Mouse (Mus musculus) spleen, adult 2 months (tissue): ENCODE data around the gene Aff4. TPM values are rescaled to one million over a fixed set of nuclear protein-coding genes. Genes with fewer than 3 reads are reported as not detected.

Source experiments
- DNase-seq, 2 experiments: peaks; one replicate each; pipeline versions ENCODE4 v3.0.0 to v3.0.0-alpha.2; 2012 to 2021; ENCODE audit warnings: low spot score in 2 of 2, low read depth in 1 of 2
- H3K27ac ChIP-seq: fragments of 200-500 bp; 2 replicates; pipeline ENCODE4 v1.5.1; 2012; ENCODE audit warnings: low read length, inconsistent platforms; ENCODE audit not compliant: insufficient read depth
- H3K27me3 ChIP-seq: fragments of 200-500 bp; 2 replicates; pipeline ENCODE4 v1.6.1; 2012; ENCODE audit warnings: mild to moderate bottlenecking, moderate library complexity, low read length, inconsistent platforms; ENCODE audit not compliant: control insufficient read depth, insufficient read depth
- H3K36me3 ChIP-seq: fragments of 200-500 bp; 2 replicates; pipeline ENCODE4 v1.6.1; 2012; ENCODE audit warnings: mild to moderate bottlenecking, low read length, inconsistent platforms; ENCODE audit not compliant: control insufficient read depth, insufficient read depth
- H3K4me1 ChIP-seq: fragments of 200-500 bp; 2 replicates; pipeline ENCODE4 v1.6.1; 2011; ENCODE audit warnings: inconsistent platforms; ENCODE audit not compliant: control insufficient read depth, insufficient read depth, insufficient read length
- H3K4me3 ChIP-seq: fragments of 200-500 bp; 2 replicates; pipeline ENCODE4 v1.5.1; 2011; ENCODE audit warnings: mild to moderate bottlenecking, inconsistent platforms; ENCODE audit not compliant: insufficient read depth, insufficient read length; ENCODE audit errors: extremely low read depth
- CTCF ChIP-seq: fragments of 200-500 bp; IDR thresholded peaks from 2 replicates; pipeline ENCODE4 v1.5.1; 2011; ENCODE audit warnings: mild to moderate bottlenecking, inconsistent platforms; ENCODE audit not compliant: insufficient read depth, insufficient read length, insufficient replicate concordance; ENCODE audit errors: extremely low read depth
- POLR2A ChIP-seq: fragments of 200-500 bp; IDR thresholded peaks from 2 replicates; pipeline ENCODE4 v1.6.1; 2011; ENCODE audit warnings: low read depth, low read length, inconsistent platforms
- WGBS: fragments of 180-500 bp; shearing (Covaris S2); methylation state at CpG from one replicate; pipeline ENCODE4 v1.1.7; 2018; 5-methylcytosine and 5-hydroxymethylcytosine counted together
- polyA plus RNA-seq: library from polyadenylated mRNA; depleted of rRNA; stranded (reverse); fragments of >200 nt; gene quantifications from 2 replicates; pipeline ENCODE4 v1.2.3, GENCODE M21; 2012

Aff4 gene
- polyA plus RNA-seq, 1 experiment: 8.9 TPM

DNA sequence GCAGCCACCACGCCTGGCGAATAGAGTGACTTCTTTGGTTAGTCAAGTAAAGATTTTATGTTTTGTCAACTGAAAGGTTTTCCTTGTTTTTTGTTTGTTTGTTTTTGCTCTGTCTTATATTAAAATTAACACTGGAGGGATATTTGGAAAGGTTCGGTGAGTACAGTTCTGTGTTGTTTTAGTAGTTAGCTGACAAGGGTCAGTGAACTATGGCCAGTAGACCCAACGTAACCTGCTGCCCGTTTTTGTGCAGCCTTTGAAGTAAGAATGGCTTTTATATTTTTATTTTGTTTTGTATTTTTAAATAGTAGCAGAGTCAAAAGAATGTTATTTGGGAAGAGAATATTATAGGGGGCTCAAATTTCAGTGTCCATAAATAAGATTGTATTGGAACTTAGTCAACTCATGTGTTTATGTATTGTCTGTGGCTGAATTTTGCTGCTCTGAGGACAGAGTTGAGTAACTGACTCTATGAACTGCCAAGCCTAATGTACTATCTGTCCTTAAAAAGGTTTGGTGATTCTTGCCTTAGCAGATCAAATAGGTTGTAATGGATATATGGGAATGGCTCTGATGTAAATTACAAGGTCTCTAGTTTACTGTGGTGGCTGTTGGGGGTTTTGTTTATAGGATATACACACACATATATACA is 8.0 kb downstream of the Aff4 start:
- 91% methylated on average over 5 of the region's 5 CpGs for WGBS
- no peak for TF ChIP-seq CTCF
- no peak for TF ChIP-seq POLR2A
- Histone ChIP-seq H3K36me3 (no peaks in the 10 kb centered on the region; the same call in 1 of the 2 replicates), H3K4me1 (0 out of 2 replicates have a peak, but pooled peaks cover 2% of the 10 kb centered on the region), H3K27me3 (no peaks in the 10 kb centered on the region), H3K4me3 (no peak overlapping the region), H3K27ac (no peak overlapping the region)
- DNase-seq: no peak

DNA sequence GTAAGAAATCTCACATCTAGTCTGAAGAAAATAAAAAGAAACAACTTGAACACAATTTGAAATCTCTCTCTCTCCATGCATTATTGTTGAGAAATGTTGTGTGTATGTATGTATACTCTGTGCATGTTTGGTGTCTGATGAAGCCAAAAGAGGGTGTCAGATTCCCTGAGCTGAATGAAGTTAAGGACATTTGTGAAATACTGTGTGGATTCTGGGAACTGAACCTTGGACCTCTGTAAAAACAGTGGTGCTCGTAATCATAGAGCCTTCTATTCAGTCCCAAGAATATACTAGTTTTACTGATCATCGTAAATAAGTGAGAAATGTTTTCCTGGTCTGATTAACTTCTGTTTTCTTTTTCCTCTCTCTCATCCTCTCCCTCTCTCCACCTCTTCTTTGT is 16.4 kb downstream of the Aff4 start:
- TF ChIP-seq CTCF (no peak), POLR2A (no peak)
- no peak overlapping the region for H3K27ac ChIP-seq
- 93% methylated on average over 2 of the region's 2 CpGs for WGBS
- H3K36me3 ChIP-seq: peaks cover 4% of the 10 kb centered on the region
- no peaks in the 10 kb centered on the region for H3K27me3 ChIP-seq
- DNase-seq: no peak
- no peak overlapping the region for H3K4me3 ChIP-seq
- no peaks in the 10 kb centered on the region for H3K4me1 ChIP-seq

GRCm38 (mm10) chr11:53378918-53379317 is 28.3 kb downstream of the Aff4 start:
- H3K27ac ChIP-seq: no peak overlapping the region
- no peaks in the 10 kb centered on the region for H3K27me3 ChIP-seq
- no peak for DNase-seq
- WGBS: 95% methylated on average over 1 of the region's 1 CpGs
- TF ChIP-seq POLR2A (no peak), CTCF (no peak)
- H3K36me3 ChIP-seq: peaks cover 12% of the 10 kb centered on the region
- H3K4me3 ChIP-seq: no peak overlapping the region
- H3K4me1 ChIP-seq: no peaks in the 10 kb centered on the region

DNA sequence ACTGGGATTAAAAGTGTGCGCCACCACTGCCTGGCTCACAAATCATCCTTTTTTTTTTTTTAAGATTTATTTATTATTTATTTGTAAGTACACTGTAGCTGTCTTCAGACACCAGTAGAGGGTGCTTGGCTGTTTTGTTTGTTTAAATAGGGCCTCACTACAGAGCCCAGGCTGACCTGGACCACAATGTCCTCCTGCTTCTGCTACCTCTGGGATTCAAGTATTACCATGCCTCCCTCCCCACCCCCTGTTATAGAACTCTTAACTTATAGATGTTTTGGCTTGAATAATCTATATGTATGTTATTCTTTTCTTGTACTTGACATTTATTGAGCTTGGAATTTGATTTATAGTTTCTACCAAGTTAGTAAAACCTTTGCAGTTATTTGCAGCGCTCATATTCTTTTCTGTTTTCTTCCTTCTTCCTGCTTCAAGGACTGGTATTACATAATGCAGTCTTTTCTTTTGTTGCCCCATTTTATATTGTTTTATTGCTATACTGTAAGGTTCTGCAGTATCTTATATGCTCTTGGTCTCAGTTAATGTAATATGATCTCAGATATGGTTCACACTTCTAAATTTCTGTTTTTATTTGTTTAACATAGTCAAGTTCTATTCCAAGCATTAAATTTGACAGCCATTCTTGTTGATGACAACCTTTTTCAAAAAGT is 33.3 kb downstream of the Aff4 start:
- H3K27ac ChIP-seq: no peak overlapping the region
- TF ChIP-seq POLR2A (no peak), CTCF (no peak)
- no peak for DNase-seq
- no peaks in the 10 kb centered on the region for H3K4me1 ChIP-seq
- 96% methylated on average over 2 of the region's 2 CpGs for WGBS
- peaks cover 6% of the 10 kb centered on the region for H3K36me3 ChIP-seq
- H3K27me3 ChIP-seq: no peaks in the 10 kb centered on the region
- no peak overlapping the region for H3K4me3 ChIP-seq

DNA sequence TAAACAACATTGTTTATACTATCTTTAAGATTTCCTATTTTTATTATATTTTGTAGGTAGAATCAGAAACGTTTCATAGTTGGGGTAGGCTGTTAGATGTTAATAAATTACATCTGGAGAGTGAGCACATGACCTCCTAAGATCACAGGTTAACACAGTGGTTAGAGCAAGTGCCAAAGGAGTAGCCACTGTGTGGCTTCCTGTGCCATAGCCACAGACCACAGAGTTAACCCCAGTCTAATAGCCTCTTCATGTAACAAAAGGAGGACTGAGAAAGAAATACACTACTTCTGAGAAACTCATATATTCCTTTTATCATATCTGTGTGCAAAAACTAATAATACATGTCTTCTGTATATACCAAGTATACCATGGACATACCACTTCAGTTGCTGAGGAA is 43.2 kb downstream of the Aff4 start:
- no peak for DNase-seq
- no peak overlapping the region for H3K4me3 ChIP-seq
- no peaks in the 10 kb centered on the region for H3K4me1 ChIP-seq
- H3K36me3 ChIP-seq: peaks cover 21% of the 10 kb centered on the region
- no peaks in the 10 kb centered on the region for H3K27me3 ChIP-seq
- no peak overlapping the region for H3K27ac ChIP-seq
- 22% methylated on average over 1 of the region's 1 CpGs for WGBS
- no peak for TF ChIP-seq CTCF

DNA sequence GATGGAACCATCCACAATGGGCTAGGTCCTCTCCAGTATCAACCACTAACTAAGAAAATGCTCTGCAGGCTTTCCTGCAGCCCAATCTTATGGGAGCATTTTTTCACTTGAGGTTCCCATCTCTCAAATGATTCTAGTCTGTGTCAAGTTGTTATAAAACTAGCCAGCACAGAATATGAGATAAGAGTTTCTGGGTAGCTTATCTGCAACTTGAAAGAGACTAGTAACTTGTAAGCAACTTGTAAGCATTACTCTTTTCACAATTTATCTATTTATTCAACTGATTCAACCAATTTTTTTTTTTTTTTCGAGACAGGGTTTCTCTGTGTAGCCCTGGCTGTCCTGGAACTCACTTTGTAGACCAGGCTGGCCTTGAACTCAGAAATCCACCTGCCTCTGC is 53.0 kb downstream of the Aff4 start:
- TF ChIP-seq POLR2A: no peak
- H3K27ac ChIP-seq: no peak overlapping the region
- WGBS: 77% methylated on average over 1 of the region's 1 CpGs
- peaks cover 47% of the 10 kb centered on the region for H3K36me3 ChIP-seq
- no peak overlapping the region for H3K4me3 ChIP-seq
- DNase-seq: no peak
- H3K27me3 ChIP-seq: no peaks in the 10 kb centered on the region
- H3K4me1 ChIP-seq: no peaks in the 10 kb centered on the region

DNA sequence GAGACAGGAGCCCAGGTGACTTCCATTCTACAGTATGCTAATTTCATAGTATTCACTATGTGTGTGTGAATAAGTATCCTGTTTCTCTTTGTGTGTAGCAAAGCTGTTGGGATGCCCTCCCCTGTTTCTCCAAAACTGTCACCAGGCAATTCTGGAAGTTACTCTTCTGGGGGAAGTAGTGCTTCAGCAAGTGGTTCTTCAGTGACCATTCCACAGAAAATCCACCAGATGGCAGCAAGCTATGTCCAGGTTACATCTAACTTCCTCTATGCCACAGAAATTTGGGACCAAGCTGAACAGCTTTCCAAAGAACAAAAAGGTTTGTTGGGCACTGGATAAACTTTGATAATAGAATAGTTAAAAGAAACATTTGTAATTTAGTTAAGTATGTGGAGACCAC is 61.1 kb downstream of the Aff4 start:
- peaks cover 47% of the 10 kb centered on the region for H3K36me3 ChIP-seq
- TF ChIP-seq POLR2A (no peak), CTCF (peak; percentile 3; the same call in 1 of the 2 replicates)
- H3K4me3 ChIP-seq: no peak overlapping the region
- no peak overlapping the region for H3K27ac ChIP-seq
- no peaks in the 10 kb centered on the region for H3K27me3 ChIP-seq
- no peak for DNase-seq
- no peaks in the 10 kb centered on the region for H3K4me1 ChIP-seq

- Histone ChIP-seq H3K4me1 (no peaks in the 10 kb centered on the region), H3K27ac (no peak overlapping the region), H3K27me3 (no peaks in the 10 kb centered on the region), H3K36me3 (peaks cover 47% of the 10 kb centered on the region), H3K4me3 (no peak overlapping the region)
- DNase-seq: no peak
- WGBS: 90% methylated on average over 4 of the region's 4 CpGs
- TF ChIP-seq POLR2A (no peak), CTCF (no peak)
Measured at GRCm38 (mm10) chr11:53413871-53414270, 63.2 kb downstream of the Aff4 start.
